ENCODE assay signal across 19 mouse cellular contexts in the genomic region with DNA sequence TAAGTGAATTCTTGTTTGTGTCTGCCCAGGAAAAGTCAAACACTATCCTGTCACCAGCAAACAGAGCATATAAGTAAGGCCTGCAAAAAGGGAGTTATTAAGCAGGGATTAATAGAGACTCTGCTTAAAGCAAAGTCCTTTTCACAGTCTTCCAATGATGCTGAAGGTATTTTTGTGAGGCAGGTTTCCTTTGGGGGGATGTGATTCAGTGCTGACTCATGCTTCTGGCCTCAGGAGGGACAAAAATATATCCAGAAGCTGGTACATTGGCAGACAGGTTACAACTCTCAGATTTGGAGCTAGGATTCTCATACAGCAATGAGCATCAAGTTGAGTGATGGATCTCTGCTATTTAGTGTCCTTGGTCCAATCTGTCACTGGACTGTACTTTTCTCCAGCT.
"Had no signal": no experiment of that assay in that cellular context is flagged by ENCODE, and none has a peak within 500 bp of the region (broad histone marks: within the 10 kb centered on the region; RNA-seq: fewer than 3 reads in every experiment).

No protein-coding gene starts in this region.

- DNase-seq: heart, postnatal 10 days; heart, postnatal 14 days; heart, postnatal 36 days; heart, postnatal 4 days; kidney, adult 11 months; kidney, adult 18-20 months; kidney, adult 8-10 months; kidney, postnatal 10 days; kidney, postnatal 14 days; kidney, postnatal 25 days; kidney, postnatal 36 days; layer of hippocampus, adult 9-11 months; layer of hippocampus, postnatal 36 days had no signal

- ATAC-seq: hindbrain, embryonic 16.5 days; hindbrain, postnatal 0 days; inflammation-experienced regulatory T-cells, adult 6 months; intestine, embryonic 15.5 days; intestine, embryonic 16.5 days; intestine, postnatal 0 days had no signal
